Mouse (Mus musculus) CH12.LX (cell line): Measurements from ENCODE around the gene Gadd45gip1. TPM values are rescaled to one million over a fixed set of nuclear protein-coding genes. Genes with fewer than 3 reads are reported as not detected.
"Not testable (repeated sequence)": the region's sequence is repeated elsewhere in the genome, so short reads cannot be mapped to it uniquely, and the experiment has no call there.

Experiments
- DNase-seq: peaks from one replicate; pipeline ENCODE4 v3.0.0-alpha.2; 2013; ENCODE audit errors: extremely low read depth
- H3K27ac ChIP-seq: 2 replicates; pipeline ENCODE4 v1.5.1; 2012; ENCODE audit warnings: low read depth, mild to moderate bottlenecking, control low read depth, moderate library complexity; ENCODE audit not compliant: insufficient read depth
- H3K27me3 ChIP-seq: replicated peaks from 2 replicates; pipeline ENCODE3; 2012; ENCODE audit warnings: inconsistent platforms
- H3K36me3 ChIP-seq, 2 experiments: replicated peaks in 1 of 2; 2 replicates each; pipeline versions ENCODE3 to v1.6.1; 2012; ENCODE audit warnings: inconsistent platforms in 1 of 2, low read length in 1 of 2, mild to moderate bottlenecking in 1 of 2, mixed read lengths in 1 of 2, moderate library complexity in 1 of 2; ENCODE audit not compliant: control insufficient read depth in 1 of 2, insufficient read depth in 1 of 2
- H3K4me1 ChIP-seq, 2 experiments: 2 replicates each; pipeline ENCODE4 v1.6.1; 2012; ENCODE audit warnings: inconsistent platforms in 1 of 2, moderate library complexity in 1 of 2; ENCODE audit not compliant: insufficient read depth in 2 of 2, control insufficient read depth in 1 of 2
- H3K4me2 ChIP-seq: 2 replicates; pipeline ENCODE4 v1.6.1; 2012; ENCODE audit warnings: low read depth, mild to moderate bottlenecking, control low read depth; ENCODE audit not compliant: poor library complexity, insufficient read depth, severe bottlenecking
- H3K4me3 ChIP-seq, 3 experiments: fragments of 150-350 bp in 1 of 3; sonication (generic) in 1 of 3; replicated peaks in 1 of 3; 2 replicates each; pipeline versions ENCODE3 to v1.5.1; 2011 to 2012; ENCODE audit warnings: low read depth in 2 of 3, low read length in 2 of 3, mild to moderate bottlenecking in 2 of 3, moderate library complexity in 2 of 3, control low read depth in 1 of 3, improper control_type of control experiment in 1 of 3, inconsistent platforms in 1 of 3, mixed read lengths in 1 of 3; ENCODE audit not compliant: poor library complexity in 1 of 3
- H3K79me2 ChIP-seq: replicated peaks from 2 replicates; pipeline ENCODE4 v1.6.1; 2012; ENCODE audit warnings: mild to moderate bottlenecking, moderate library complexity; ENCODE audit not compliant: control insufficient read depth, poor library complexity, insufficient read depth, severe bottlenecking; ENCODE audit errors: extremely low read depth
- H3K9ac ChIP-seq: 2 replicates; pipeline ENCODE4 v1.6.1; 2012; ENCODE audit warnings: low read depth, mild to moderate bottlenecking, control low read depth, moderate library complexity; ENCODE audit not compliant: insufficient read depth
- H3K9me3 ChIP-seq: replicated peaks from 2 replicates; pipeline ENCODE3; 2012; ENCODE audit warnings: low read length, inconsistent platforms, mixed read lengths
- BHLHE40 ChIP-seq: IDR thresholded peaks from 2 replicates; pipeline ENCODE4 v1.6.1; 2011; ENCODE audit warnings: mild to moderate bottlenecking, low read depth, low read length, improper control_type of control experiment
- CHD1 ChIP-seq: IDR thresholded peaks from 2 replicates; pipeline ENCODE4 v1.6.1; 2012; ENCODE audit warnings: low read depth, low read length, improper control_type of control experiment, inconsistent platforms
- CTCF ChIP-seq, 2 experiments: IDR thresholded peaks in 1 of 2; conservative IDR thresholded peaks in 1 of 2; 2 replicates each; pipeline ENCODE4 v1.5.1; 2011 to 2012; ENCODE audit warnings: low read depth in 2 of 2, low read length in 2 of 2, improper control_type of control experiment in 1 of 2, inconsistent platforms in 1 of 2, mild to moderate bottlenecking in 1 of 2, moderate library complexity in 1 of 2
- E2F4 ChIP-seq: IDR thresholded peaks from 2 replicates; pipeline ENCODE4 v1.6.1; 2011; ENCODE audit warnings: low read depth, low read length, improper control_type of control experiment; ENCODE audit not compliant: insufficient replicate concordance
- EP300 ChIP-seq: IDR thresholded peaks from 2 replicates; pipeline ENCODE4 v1.6.1; 2011; ENCODE audit warnings: low read length, improper control_type of control experiment
- GABPA ChIP-seq: IDR thresholded peaks from 2 replicates; pipeline ENCODE4 v1.6.1; 2012; ENCODE audit warnings: low read depth, low read length, improper control_type of control experiment, inconsistent platforms; ENCODE audit not compliant: insufficient replicate concordance
- HCFC1 ChIP-seq: IDR thresholded peaks from 2 replicates; pipeline ENCODE4 v1.6.1; 2012; ENCODE audit warnings: low read depth, mild to moderate bottlenecking, inconsistent platforms, low read length, improper control_type of control experiment
- IRF4 ChIP-seq: IDR thresholded peaks from 2 replicates; pipeline ENCODE4 v1.6.1; 2014; ENCODE audit warnings: low read depth, mild to moderate bottlenecking, inconsistent platforms, low read length, improper control_type of control experiment
- MAFK ChIP-seq: IDR thresholded peaks from 2 replicates; pipeline ENCODE4 v1.6.1; 2011; ENCODE audit warnings: low read length, improper control_type of control experiment; ENCODE audit not compliant: insufficient replicate concordance
- MAX ChIP-seq: IDR thresholded peaks from 2 replicates; pipeline ENCODE4 v1.6.1; 2011; ENCODE audit warnings: low read length, improper control_type of control experiment
- MAZ ChIP-seq: IDR thresholded peaks from 2 replicates; pipeline ENCODE4 v1.6.1; 2012; ENCODE audit warnings: low read depth, mild to moderate bottlenecking, inconsistent platforms, low read length, improper control_type of control experiment, moderate library complexity
- MYC ChIP-seq: IDR thresholded peaks from 2 replicates; pipeline ENCODE4 v1.6.1; 2011; ENCODE audit warnings: low read depth, mild to moderate bottlenecking, improper control_type of control experiment, low read length
- NELFE ChIP-seq: IDR thresholded peaks from 2 replicates; pipeline ENCODE4 v1.6.1; 2011; ENCODE audit warnings: low read depth, low read length, improper control_type of control experiment
- NRF1 ChIP-seq: IDR thresholded peaks from 2 replicates; pipeline ENCODE4 v1.6.1; 2014; ENCODE audit warnings: low read depth, mild to moderate bottlenecking, inconsistent platforms, low read length, improper control_type of control experiment, moderate library complexity
- RAD21 ChIP-seq: IDR thresholded peaks from 2 replicates; pipeline ENCODE4 v1.6.1; 2011; ENCODE audit warnings: low read depth, mild to moderate bottlenecking, low read length, improper control_type of control experiment, moderate library complexity
- RCOR1 ChIP-seq: conservative IDR thresholded peaks from 2 replicates; pipeline ENCODE4 v1.6.1; 2012; ENCODE audit warnings: low read depth, mild to moderate bottlenecking, inconsistent platforms, low read length, improper control_type of control experiment
- SMC3 ChIP-seq: IDR thresholded peaks from 2 replicates; pipeline ENCODE4 v1.6.1; 2011; ENCODE audit warnings: low read depth, low read length, improper control_type of control experiment
- TBP ChIP-seq: conservative IDR thresholded peaks from 2 replicates; pipeline ENCODE4 v1.6.1; 2011; ENCODE audit warnings: low read depth, low read length, improper control_type of control experiment
- TCF12 ChIP-seq: IDR thresholded peaks from 2 replicates; pipeline ENCODE4 v1.6.1; 2014; ENCODE audit warnings: low read depth, mild to moderate bottlenecking, inconsistent platforms, low read length, improper control_type of control experiment
- UBTF ChIP-seq: IDR thresholded peaks from 2 replicates; pipeline ENCODE4 v1.6.1; 2012; ENCODE audit warnings: low read depth, mild to moderate bottlenecking, inconsistent platforms, low read length, improper control_type of control experiment, moderate library complexity
- ZC3H11A ChIP-seq: IDR thresholded peaks from 2 replicates; pipeline ENCODE4 v1.6.1; 2012; ENCODE audit warnings: low read depth, mild to moderate bottlenecking, inconsistent platforms, low read length, improper control_type of control experiment
- ZKSCAN1 ChIP-seq: IDR thresholded peaks from 2 replicates; pipeline ENCODE4 v1.6.1; 2012; ENCODE audit warnings: low read depth, inconsistent platforms, low read length, improper control_type of control experiment, borderline replicate concordance
- dilution Hi-C: fragments of 300-500 bp; cut with MboI; formaldehyde crosslinking; loops from 2 replicates; pipeline ENCODE4 v1.14.3; 2020; ENCODE audit warnings: low sequenced_read_pairs; ENCODE audit not compliant: extremely low pct_unique_long_range_greater_than_20kb, extremely low pct_ligation_motif_present
- in situ Hi-C: fragments of 300-500 bp; cut with MboI; formaldehyde crosslinking; loops from 3 replicates; pipeline ENCODE4 v1.14.3; 2019; ENCODE audit warnings: low sequenced_read_pairs, low pct_ligation_motif_present, low pct_unique_long_range_greater_than_20kb, mixed read lengths
- polyA plus RNA-seq: library from polyadenylated mRNA; unstranded; fragments of >175 nt; gene quantifications from 2 replicates; pipeline ENCODE4 v1.2.1, GENCODE M21; 2012; ENCODE audit warnings: low read depth; ENCODE audit not compliant: insufficient read length
- total RNA-seq, 2 experiments: library from RNA; depleted of rRNA; stranded (reverse); fragments of 300-350 nt in 1 of 2; fragments of >200 nt in 1 of 2; gene quantifications; 2 replicates each; pipeline ENCODE4 v1.2.3; 2012 to 2014

The Gadd45gip1 gene
- total and polyA plus RNA-seq, 3 experiments: 53.6 to 57.6 (median 56.6) TPM

DNA sequence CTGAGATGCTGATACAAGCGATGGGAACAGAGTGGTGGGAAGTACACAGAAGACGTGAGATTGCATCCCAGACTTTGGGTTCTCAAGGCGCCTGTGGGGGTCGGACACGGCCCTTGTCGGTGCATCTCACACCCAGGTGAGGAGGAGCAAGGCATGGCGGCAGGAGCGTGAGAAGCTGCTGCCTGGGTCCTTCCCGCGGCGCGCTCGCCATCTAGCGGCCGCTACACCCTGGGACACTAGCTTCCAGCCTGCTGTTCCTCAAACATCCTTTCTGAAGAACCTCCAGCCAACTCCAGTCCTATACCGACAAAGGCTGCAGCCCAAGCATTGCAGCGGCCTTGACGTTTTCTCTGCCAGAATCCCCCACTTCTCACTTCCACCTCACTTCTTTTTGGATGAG, 7.7 kb upstream of the Gadd45gip1 start:
- Histone ChIP-seq H3K27ac (no peak overlapping the region), H3K4me3 (no peak overlapping the region), H3K27me3 (no peaks in the 10 kb centered on the region), H3K9ac (no peak overlapping the region), H3K79me2 (no peaks in the 10 kb centered on the region), H3K9me3 (no peaks in the 10 kb centered on the region), H3K4me2 (no peak overlapping the region), H3K36me3 (no peaks in the 10 kb centered on the region), H3K4me1 (peaks cover 6 to 20% of the 10 kb centered on the region in 2 experiments)
- peak; percentile 69 for DNase-seq
- dilution Hi-C loops (no loop called here), in situ Hi-C loops (no loop called here)
- TF ChIP-seq ZC3H11A (no peak), HCFC1 (no peak), EP300 (no peak), RCOR1 (no peak), SMC3 (peak; percentile 57), CTCF (conservative IDR thresholded peaks at IDR 0.05 in 1 of 2, IDR thresholded peaks at IDR 0.05 in 1 of 2; ENCODE audit: low read depth in 2 of 2, low read length in 2 of 2) (peak; percentile 55 to 88; a peak in 3 of 4 replicates), TCF12 (0 out of 2 replicates have a peak, but pooled peaks have one; percentile 36), E2F4 (no peak), TBP (no peak), MAX (no peak), CHD1 (no peak), ZKSCAN1 (no peak), MAFK (no peak), BHLHE40 (peak; percentile 45), RAD21 (peak; percentile 66), NELFE (peak; percentile 12; the same call in 1 of the 2 replicates), NRF1 (0 out of 2 replicates have a peak, but pooled peaks have one; percentile 17), IRF4 (no peak), GABPA (no peak), UBTF (no peak), MYC (peak; percentile 43; the same call in 1 of the 2 replicates)

DNA sequence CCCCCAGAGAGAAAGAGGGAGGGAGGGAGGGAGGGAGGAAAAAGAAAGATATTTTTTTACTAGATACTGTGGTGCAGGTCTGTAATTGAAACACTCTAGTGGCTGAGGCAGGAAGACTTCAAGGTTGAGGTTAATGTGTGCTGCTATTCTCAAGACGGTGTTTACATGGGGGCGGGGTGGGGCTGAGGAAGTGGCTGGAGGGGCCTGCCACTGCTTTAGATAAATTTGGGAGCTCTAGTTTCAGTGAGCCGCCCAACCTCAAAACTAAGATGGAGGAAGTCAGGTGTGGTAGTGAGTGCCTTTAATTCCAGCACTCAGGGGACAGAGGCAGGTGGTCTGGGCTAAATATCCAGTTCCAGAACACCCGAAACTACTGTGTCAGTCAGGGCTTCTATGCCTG, 5.7 kb upstream of the Gadd45gip1 start:
- no peak for DNase-seq
- Histone ChIP-seq H3K9me3 (no peaks in the 10 kb centered on the region), H3K27ac (no peak overlapping the region), H3K36me3 (peaks cover 0 to 3% of the 10 kb centered on the region in 2 experiments), H3K9ac (no peak overlapping the region; the same call in 1 of the 2 replicates), H3K4me2 (peak overlapping the region; percentile 29), H3K27me3 (no peaks in the 10 kb centered on the region), H3K79me2 (no peaks in the 10 kb centered on the region), H3K4me1 (peaks cover 6 to 20% of the 10 kb centered on the region in 2 experiments), H3K4me3 (no peak overlapping the region)
- dilution Hi-C loops (no loop called here), in situ Hi-C loops (no loop called here)
- no peak for TF ChIP-seq MAZ
- TF ChIP-seq ZC3H11A: no peak
- TF ChIP-seq MAFK: no peak

DNA sequence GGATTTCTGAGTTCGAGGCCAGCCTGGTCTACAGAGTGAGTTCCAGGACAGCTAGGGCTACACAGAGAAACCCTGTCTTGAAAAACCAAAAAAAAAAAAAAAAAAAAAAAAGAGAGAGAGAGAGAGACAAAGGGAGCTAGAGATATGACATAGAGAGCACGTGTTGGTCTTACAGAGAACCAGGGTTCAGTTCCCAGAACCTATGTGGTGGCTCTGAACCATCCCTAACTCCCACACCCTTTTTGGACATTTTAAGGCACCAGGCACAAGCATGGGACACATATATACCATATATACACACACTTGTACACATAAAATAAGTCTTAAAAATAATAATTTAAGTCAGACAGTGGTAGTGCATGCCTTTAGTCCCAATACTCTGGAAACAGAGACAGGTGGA, 4.8 kb upstream of the Gadd45gip1 start:
- H3K4me3 ChIP-seq, in situ Hi-C loops, H3K79me2 ChIP-seq, dilution Hi-C loops, H3K27me3 ChIP-seq, H3K36me3 ChIP-seq, DNase-seq, H3K9me3 ChIP-seq, H3K4me2 ChIP-seq, H3K9ac ChIP-seq, H3K27ac ChIP-seq: not testable (repeated sequence)
- H3K4me1 ChIP-seq: peaks cover 6 to 23% of the 10 kb centered on the region in 2 experiments
